Mouse (Mus musculus) left cerebral cortex, postnatal 10 days (tissue): Measurements from ENCODE around the gene Akna. TPM values are rescaled to one million over a fixed set of nuclear protein-coding genes. Genes with fewer than 3 reads are reported as not detected.
A peak's percentile ranks its signal among the peaks of the same experiment; 100 is the strongest.

Experiments
- DNase-seq, 2 experiments: peaks; one replicate each; pipeline ENCODE4 v3.0.0; 2021 to 2022; ENCODE audit warnings: low spot score in 2 of 2, mixed read lengths in 1 of 2; ENCODE audit errors: extremely low spot score in 1 of 2
- intact Hi-C: fragments of 180-260 bp; cut with DNase I; formaldehyde crosslinking; loops from one replicate; pipeline ENCODE4 v1.15.1; 2025
- total RNA-seq, 2 experiments: library from RNA; stranded (reverse); gene quantifications; 2 replicates each; pipeline ENCODE4 v1.2.3; 2021

Akna gene
- total RNA-seq, result 1 to 10 TPM; 3.4 to 4.8 TPM

DNA sequence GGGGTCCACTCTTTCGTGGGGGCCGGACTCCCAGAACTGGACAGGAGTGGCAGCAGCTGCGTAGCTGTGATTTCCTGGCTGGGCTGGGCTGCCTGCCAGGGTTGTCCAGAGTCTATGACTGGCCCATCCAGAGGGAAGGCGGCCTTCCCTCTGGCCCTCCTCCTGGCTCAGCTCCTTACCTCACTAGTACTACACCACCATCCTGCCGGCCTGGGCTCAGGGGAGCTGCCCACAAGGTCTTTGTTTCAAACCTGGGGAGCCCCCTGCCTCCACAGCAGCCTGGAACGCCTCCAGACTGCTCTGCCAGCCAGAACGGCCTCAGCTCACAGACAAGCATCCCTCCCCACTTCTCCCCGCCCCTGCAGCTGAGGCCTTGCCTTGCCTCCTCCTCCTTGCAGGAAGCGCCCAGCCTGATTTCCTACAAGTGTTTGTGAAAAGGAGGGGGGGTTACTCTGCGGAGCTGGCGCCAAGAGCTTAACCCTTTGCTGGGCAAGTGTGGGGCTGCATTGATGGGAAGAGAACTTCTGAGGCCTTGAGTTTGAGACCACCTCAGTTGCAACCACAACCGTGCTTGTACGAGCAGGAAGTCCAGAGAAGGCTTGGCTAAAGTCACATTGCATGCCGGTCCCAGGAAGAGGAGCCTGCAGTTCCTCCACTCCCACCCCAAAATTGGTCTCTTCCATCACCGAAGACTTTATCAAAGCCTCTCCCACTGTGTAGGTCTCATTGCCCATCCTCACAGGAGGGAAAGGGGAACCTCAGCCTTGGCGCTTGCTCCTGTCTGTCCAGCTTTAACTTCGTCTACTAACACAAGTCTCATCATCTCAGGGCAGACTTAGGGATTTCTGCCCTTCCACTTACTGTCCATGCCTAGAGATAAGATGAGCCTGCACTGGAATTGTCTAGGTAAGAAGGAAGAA, at the start of gene Akna:
Gene Akna, minus strand, starts transcription at position 315 of the 920 bp plus-strand sequence.
- DNase-seq, result peak; percentile 71 to 95
- intact Hi-C loops, result no loop called here

DNA sequence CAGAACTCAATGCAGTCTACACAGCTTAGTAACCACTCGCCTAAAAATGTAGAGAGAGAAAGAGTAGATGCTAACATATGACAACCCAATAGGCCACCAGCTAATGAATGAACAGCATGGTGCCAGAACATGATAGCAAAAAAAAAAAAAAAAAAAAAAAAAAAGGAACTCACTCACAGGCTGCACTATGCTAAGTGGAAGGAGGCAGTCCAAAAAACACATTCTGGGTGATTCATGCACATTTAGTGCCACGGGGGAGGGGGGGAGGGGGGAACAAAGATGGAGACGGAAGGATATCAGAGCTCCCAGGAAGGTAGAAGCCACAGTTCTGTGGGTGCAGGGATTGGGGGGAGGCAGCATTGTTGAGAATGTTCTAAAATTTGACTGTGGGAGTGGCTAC, 49.4 kb upstream of the Akna start:
- intact Hi-C loops, result no loop called here
- no peak for DNase-seq

DNA sequence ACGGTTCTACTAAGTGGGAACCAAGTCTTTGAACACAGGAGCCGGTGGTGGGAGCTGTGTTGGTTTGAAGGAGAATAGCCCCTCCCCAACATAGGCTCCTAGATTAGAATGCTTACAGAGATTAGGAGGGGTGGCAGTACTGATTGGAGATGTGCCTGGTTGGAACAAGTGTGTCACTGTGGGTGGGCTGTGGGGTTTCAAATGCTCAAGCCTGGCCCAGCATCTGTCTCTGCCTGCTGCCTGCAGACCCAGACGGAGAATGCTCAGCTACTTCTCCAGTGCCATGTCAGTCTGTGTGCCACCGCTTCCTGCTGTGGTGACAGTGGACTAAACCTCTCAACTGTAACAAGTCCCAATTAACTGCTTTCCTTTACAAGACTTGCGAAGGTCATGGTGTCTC, 47.4 kb upstream of the Akna start:
- no peak for DNase-seq
- intact Hi-C loops, result no loop called here

DNA sequence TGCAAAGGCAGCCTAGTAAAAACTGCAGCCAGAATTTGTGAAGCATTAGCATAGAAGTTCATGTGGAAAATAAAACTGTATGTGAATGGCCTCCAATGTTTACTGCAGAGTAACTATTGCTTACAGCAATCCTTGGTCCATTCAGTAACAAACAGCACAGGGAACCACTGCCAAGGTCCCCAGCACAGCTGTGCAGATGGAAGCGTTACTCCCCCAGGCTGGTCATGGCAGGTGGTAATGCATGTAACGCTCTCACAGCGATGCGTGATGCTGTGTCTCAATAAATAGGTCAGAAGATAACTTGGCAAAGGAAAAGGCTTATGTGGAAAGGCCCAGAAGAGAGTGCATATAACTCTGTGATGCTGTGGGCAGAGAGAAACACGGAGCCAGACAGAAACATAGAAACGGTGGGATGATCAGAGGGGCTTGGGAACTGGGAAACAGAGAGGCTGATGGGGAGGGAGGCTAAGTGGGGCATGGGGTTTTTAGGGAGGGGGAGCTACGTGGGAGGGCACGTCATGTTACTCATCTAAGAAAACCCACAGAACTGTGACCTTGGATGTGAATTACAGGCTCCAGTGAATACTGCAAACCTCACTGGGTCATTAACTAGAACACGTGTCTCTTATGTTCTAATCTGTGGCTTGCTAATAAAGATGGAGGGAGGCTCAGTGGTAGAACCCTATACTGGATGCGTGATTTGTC, 41.4 kb upstream of the Akna start:
- DNase-seq, result no peak
- intact Hi-C loops, result no loop called here

DNA sequence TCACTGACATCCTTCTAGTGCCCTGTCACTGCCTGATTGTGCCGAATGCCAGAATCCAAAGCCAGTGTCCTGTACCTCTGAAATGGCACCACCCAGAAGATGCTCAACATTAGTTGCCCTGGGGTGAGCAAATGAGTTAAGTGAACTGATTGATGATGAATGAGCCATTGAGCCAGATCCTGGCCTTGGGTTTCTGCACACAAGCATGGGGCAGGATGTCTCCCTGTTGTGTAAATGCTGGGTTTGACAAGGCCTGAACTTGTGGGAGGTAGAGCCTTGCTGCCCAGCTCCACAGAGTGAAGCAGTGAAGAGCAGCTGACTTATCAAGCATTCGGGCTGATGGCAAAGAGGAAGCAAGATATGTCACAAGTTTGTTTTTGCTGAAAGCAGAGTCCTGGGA, 39.9 kb upstream of the Akna start:
- intact Hi-C loops, result no loop called here
- no peak for DNase-seq

DNA sequence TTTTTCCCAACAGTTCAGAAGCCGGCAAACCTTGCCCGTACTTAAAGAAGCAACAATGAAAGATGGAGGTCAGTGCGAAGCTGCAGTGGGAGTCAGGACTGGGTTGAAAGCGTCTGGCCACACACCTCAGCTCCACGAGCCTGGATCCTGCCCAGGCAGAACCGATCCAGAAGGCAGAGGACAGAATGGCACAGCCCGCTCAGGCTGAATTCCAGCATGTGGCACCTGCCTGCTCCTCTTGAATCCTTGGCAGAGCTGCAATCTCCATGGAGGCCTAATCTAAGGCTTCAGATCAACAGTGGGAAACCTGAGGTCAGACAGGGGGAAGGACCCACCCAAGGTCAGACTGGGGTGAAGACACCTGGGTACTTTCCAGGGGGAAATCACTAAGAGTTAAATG, 38.5 kb upstream of the Akna start:
- DNase-seq, result no peak
- intact Hi-C loops, result no loop called here

DNA sequence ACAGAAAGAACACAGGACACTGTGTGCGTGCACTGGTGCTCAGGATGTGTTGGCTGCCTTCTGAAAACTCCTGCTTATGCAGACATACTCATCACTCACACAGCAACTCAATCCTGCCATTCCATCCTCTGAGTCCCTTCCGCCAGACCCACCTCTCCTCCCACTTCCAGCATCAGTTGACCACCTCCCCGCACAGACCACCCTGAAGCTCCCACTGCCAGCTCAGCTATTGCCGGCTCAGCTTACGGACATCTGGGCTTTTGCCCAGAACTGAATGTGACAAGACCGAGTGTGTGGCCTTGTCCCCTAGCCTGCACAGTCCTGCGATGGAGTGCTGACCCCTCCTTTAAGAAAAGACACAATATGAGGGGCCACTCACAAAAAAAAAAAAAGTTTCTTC, 37.1 kb upstream of the Akna start:
- intact Hi-C loops, result no loop called here
- DNase-seq, result no peak

DNA sequence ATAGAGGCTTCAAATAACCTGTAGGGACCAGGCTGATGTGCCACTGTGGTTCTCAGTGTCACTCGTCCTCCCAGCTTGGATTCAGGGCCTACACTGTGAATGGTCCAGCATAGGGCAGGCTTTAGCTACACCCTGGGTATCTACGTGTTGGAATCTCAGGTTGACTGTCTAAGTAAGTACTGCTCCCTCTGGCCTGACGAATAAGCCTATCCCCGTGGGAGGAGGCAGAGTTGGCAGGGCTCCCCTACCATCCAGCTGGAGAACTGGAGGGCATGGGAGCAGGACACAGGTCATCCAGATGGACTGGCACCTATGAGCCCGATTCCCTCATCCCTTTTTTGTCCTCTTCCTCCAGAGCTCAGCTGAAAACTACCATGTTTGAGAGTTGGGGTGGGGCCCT, 34.8 kb upstream of the Akna start:
- no peak for DNase-seq
- intact Hi-C loops, result no loop called here

DNA sequence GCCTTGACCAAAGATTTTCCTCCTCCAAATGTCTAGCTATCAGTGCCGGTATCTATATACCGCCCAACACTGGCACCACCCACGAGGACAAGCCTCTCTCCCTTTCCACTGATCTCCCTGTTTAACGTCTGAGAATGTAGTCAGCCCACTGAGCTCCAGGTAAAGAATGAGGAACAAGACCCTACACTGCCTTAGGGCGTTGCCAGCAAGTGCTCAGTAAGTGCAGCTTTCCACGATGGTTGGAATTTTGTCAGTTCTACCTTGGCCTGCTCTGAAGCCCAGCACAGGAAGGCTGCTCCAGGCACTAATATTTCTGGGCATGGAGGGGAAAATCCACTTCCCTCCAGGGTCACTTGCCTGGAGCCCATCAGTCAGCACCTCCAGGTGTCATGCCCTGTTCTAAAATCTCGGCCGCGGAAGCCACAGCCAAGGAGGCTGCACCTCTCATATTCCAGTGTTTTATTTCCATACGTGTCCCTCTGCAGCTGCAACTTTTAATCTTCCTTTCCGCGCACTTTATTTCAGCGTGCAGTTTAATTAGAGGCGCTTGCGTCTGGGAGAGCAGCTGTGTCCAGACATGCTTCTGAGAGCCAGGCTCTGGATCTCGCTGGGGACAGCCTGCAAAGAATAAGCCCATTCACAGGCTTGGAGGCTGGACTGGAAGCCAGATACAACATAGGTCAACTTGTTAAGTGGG, 34.1 kb upstream of the Akna start:
- intact Hi-C loops, result no loop called here
- DNase-seq, result no peak

DNA sequence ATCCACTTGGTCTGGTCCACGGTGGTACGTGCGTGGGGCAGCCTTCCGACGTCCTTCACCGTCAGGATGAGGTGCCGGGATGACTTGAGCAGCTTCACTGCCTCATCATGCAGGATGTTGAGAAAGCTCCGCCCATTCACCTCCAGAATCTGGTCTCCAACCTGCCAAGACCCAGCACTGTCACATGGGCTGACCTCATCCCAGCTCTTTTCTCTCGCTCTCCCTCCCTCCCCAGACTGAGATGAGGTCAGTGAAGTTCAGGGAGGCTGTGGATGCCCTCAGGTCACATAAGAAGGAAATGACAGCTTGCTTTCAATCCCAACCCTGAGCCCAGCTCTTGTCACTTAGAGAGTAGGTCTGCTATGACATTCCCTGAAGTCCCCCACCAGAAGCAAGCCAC, 32.2 kb upstream of the Akna start:
- intact Hi-C loops, result no loop called here
- no peak for DNase-seq

DNA sequence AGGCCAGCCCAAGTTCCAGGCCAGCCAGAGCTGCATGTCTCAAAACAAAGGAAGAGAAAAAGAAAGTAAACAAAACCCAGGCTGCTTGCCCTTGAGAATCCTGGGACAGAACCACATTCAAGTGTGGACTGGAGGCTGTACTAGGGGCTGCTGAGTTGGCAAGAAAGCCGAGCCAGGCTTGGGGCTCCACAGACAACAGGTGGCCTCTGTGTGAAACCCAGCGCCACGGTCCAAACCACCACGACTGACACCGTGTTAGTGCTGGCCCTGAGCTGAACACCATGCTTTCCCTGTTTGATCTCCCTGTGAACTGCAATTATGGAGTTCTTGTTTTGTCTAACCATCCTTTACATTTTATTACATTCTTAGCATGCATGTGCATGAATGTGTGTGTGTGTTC, 27.9 kb upstream of the Akna start:
- no peak for DNase-seq
- intact Hi-C loops, result no loop called here

DNA sequence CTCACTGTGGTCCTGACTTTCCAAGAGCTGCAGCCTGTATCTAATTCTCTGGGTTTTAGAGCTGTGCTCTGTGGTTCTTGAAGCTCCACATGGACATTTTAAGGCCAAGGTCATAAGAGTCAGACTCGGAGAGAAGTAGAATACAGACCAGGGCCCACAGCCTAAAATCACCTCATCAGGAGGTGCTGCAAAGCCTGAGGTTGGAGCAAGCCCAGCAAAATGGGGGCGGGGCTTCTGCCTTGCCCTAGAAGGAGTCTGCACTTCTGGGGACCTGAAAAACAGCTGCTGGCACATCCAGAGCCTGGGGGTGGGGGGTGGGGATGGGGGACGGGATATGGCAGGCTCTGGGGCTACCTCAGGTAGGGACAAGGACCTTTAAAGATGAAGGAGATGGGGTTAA, 27.2 kb upstream of the Akna start:
- intact Hi-C loops, result no loop called here
- DNase-seq, result no peak

DNA sequence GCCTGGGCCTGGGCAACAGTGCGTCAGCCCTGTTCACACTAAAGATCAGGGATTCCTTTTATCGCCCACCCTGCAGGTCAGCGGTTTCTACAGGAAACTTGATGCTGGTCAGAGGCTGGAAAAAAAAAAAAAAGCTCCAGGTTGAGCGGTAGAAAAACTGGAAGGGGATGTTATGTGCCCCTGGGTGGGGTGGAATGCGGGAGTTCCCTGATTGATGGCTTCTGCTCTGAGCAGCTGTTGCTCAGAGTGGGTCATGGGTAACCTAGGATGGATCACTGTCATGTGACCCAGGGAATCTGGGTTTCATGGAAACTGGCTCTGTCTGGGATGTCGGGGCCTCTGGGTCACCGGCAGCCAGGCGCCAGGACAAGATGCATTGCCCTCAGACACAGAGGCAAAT, 23.2 kb upstream of the Akna start:
- intact Hi-C loops, result no loop called here
- no peak for DNase-seq

DNA sequence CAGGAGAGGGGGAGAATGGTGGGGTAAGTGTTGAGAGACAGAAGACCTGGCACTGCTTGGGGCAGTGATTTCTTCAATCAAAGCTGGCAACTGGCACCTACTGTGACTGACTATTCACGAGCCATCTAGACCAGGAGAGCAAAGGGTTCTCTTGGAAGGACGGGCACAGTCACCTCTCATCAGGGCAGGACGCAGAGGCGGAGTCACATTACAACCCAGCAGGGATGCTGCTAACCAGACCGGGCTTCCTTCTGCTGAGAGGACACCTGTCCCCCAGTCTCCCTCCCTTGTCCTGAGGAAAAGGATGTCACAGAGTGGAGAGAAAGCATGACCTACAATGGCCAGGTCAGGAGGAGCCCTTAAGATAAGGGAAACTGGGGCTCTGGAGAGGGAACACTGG, 20.7 kb upstream of the Akna start:
- intact Hi-C loops, result no loop called here
- no peak for DNase-seq

DNA sequence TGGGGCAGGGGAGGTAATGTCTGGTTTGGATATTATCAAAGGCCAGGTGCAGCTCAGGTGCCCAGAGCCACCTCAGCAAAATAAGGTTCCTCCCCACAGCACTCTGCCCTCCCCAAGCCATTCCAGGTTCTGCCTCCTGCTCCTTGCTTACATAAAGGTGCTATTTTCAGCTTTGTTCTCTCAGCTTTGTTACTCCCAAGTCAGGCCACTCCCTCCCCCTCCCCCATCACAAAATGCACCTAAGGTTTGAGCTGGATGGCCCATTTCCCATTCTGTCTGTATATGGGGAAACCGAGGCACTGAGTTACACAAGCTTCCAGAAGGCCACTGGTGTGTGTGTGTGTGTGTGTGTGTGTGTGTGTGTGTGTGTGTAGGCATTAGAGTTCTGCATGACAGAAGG, 20.1 kb upstream of the Akna start:
- intact Hi-C loops, result no loop called here
- DNase-seq, result no peak

DNA sequence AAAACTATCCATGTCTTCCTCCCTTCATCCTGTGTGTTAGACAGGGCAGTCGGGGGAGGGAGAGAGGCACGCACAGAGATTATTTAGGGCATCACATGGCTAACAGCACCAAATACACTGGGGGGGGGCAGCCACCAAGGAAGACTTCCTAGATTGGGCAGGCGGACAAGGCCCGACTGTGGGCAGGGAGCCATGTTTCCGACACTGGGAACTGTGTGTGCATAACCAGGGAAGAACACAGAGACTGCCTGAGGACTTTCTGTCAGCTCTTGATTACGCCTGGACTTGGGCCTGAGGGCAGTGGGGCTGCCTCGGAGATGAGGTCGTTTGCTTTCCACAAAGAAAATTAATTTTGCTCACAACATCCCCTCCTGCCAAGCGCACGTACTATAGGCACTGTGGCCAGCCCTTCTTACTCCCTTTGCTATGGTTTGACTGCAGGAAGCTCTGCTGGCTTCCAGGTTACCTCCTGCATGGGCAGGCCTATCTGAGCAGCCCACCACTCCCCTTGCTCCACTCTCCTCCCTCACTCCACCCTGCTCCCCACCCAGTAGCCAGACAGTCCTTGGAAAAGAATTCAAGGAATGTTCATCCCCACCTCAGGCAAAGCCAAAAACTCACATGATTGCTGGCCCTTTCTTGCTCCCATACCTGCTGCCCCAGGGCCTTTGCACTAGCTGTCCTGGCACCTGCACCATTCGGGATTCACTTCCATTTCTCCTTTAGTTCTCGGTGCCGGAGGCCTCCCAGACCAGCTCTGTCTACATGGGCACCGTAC, 17.2 kb upstream of the Akna start:
- peak in 1 of 2 experiments; percentile 58 for DNase-seq
- intact Hi-C loops, result no loop called here

DNA sequence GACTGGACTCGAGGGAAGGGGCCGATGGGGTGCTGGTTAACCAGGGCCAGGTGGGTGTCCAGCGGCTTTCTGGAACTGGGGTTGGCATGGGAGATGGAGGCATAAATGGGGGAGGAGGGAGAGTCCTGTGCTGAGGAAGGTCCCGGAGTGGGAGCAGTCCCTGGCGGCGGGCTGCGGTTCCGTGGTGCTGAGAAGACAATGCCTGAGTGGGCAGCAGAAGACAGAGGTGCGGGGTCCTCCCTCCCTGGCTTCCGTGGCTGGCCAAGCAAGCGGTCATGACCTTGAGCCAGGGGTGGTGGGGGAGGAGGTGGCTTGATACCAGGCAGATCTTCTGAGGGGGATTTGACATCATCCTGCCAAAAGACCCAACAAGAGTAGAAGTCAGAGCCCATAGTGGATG, 15.1 kb upstream of the Akna start:
- intact Hi-C loops, result loop anchor here (5.0 kb wide), 3 partner anchors 79 to 1074 kb away; partner anchors contain the start of gene Whrn
- DNase-seq, result no peak

DNA sequence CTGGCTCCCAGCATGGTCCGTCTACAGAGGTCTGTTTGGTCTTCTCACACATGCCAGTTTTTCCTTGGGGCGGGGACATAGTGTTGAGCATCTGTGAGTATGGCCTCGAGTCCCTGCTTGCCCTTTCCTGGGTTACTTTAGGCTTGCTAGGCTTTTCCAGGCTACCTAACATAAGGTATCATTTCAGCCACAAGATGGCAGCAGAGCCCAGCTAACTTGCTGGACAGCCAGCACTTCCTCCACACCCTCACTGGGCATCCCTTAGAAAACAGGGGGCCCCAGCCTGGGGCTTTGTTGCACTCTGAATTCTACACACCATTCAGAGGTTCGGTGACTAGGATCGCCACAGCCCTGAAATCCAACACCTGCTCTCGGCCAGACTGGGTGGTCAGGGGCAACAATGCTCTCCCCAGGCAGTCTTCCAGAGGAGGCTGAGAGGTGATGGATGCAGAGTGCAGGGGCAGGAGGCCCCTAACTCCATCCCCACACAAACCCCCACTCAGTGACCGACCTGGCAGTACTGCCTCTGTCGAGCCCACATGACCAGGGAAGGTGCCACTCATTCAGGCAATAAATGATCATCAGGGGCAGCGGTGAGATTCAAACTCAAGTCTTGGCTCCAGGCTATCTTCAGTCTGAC, 14.3 kb upstream of the Akna start:
- intact Hi-C loops, result loop anchor here (2.0 to 5.0 kb wide), 4 partner anchors 80 to 1075 kb away; partner anchors contain the start of gene Whrn
- peak; percentile 82 to 86 for DNase-seq
